Mouse (Mus musculus) CD8-positive naive resting alpha-beta T cell, adult 2 months (primary cell): ENCODE measurements around the gene Gbx2.

Experiments used
- DNase-seq, 2 experiments: peaks; one replicate each; pipeline ENCODE4 v3.0.0; 2022; ENCODE audit warnings: low read depth in 2 of 2, low spot score in 2 of 2

Gene Gbx2

GRCm38 (mm10) chr1:89931120-89931519 is at the start of gene Gbx2:
TSS of gene Gbx2 (minus strand) at chr1:89931179.
- no peak for DNase-seq

GRCm38 (mm10) chr1:89977261-89977660 is 46.3 kb upstream of the Gbx2 start:
- DNase-seq = no peak

GRCm38 (mm10) chr1:89976411-89976810 is 45.4 kb upstream of the Gbx2 start:
- no peak for DNase-seq

- DNase-seq = no peak
Observed at GRCm38 (mm10) chr1:89974541-89974940, 43.6 kb upstream of the Gbx2 start.

GRCm38 (mm10) chr1:89971848-89972247 is 40.9 kb upstream of the Gbx2 start:
- no peak for DNase-seq

- no peak for DNase-seq
Observed at GRCm38 (mm10) chr1:89969714-89970110, 38.7 kb upstream of the Gbx2 start.

- DNase-seq = no peak
Observed at GRCm38 (mm10) chr1:89969072-89969713, 38.2 kb upstream of the Gbx2 start.

GRCm38 (mm10) chr1:89968111-89968851 is 37.3 kb upstream of the Gbx2 start:
- DNase-seq = no peak

GRCm38 (mm10) chr1:89967585-89967984 is 36.6 kb upstream of the Gbx2 start:
- DNase-seq = no peak

- DNase-seq = no peak
Observed at GRCm38 (mm10) chr1:89964426-89964825, 33.4 kb upstream of the Gbx2 start.

GRCm38 (mm10) chr1:89963296-89963695 is 32.3 kb upstream of the Gbx2 start:
- no peak for DNase-seq

GRCm38 (mm10) chr1:89962092-89962491 is 31.1 kb upstream of the Gbx2 start:
- DNase-seq = no peak

GRCm38 (mm10) chr1:89959393-89959792 is 28.4 kb upstream of the Gbx2 start:
- DNase-seq = no peak

GRCm38 (mm10) chr1:89943202-89943601 is 12.2 kb upstream of the Gbx2 start:
- DNase-seq = peak in 1 of 2 experiments; percentile 11

- no peak for DNase-seq
Observed at GRCm38 (mm10) chr1:89942395-89942976, 11.5 kb upstream of the Gbx2 start.

GRCm38 (mm10) chr1:89941701-89942381 is 10.9 kb upstream of the Gbx2 start:
- DNase-seq = no peak

- DNase-seq = no peak
Observed at GRCm38 (mm10) chr1:89940961-89941524, 10.1 kb upstream of the Gbx2 start.

- DNase-seq = no peak
Observed at GRCm38 (mm10) chr1:89939981-89940726, 9.2 kb upstream of the Gbx2 start.

GRCm38 (mm10) chr1:89939596-89939960 is 8.6 kb upstream of the Gbx2 start:
- DNase-seq = no peak

- DNase-seq = no peak
Observed at GRCm38 (mm10) chr1:89938884-89939595, 8.1 kb upstream of the Gbx2 start.
